Mouse (Mus musculus) adrenal gland, postnatal 10 days (tissue): Measurements from ENCODE around the gene Dennd1a. TPM values are rescaled to one million over a fixed set of nuclear protein-coding genes. Genes with fewer than 3 reads are reported as not detected.
A peak's percentile ranks its signal among the peaks of the same experiment; 100 is the strongest.

Experiments used
- DNase-seq: peaks from one replicate; pipeline ENCODE4 v3.0.0; 2021; ENCODE audit warnings: mixed read lengths
- total RNA-seq, 2 experiments: library from RNA; stranded (reverse); gene quantifications; 2 replicates each; pipeline ENCODE4 v1.2.3; 2021

The Dennd1a gene
- total RNA-seq, 2 experiments from 2014 or later: 16.7 to 25.0 TPM

DNA sequence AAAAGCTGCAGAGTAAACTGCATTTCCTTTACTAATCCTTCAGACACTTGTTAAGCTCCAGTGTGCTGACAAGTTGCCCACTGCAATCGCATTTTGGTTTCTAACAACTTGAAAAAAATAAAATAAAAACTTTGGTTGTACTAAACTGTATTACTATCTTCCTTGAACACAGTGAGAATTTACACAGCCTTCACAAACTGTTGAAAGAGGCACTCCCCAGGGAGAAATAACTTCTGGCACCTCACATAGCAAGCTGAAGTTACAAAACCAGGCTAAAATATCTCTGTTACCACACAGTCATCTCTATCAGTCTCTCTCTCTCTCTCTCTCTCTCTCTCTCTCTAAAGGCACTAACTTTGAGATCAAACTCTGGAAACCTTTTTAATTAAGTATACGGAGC lies 63.4 kb downstream of the Dennd1a start:
- DNase-seq: peak; percentile 34

GRCm38 (mm10) chr2:38221461-38221860 lies 65.7 kb downstream of the Dennd1a start:
- DNase-seq: no peak

DNA sequence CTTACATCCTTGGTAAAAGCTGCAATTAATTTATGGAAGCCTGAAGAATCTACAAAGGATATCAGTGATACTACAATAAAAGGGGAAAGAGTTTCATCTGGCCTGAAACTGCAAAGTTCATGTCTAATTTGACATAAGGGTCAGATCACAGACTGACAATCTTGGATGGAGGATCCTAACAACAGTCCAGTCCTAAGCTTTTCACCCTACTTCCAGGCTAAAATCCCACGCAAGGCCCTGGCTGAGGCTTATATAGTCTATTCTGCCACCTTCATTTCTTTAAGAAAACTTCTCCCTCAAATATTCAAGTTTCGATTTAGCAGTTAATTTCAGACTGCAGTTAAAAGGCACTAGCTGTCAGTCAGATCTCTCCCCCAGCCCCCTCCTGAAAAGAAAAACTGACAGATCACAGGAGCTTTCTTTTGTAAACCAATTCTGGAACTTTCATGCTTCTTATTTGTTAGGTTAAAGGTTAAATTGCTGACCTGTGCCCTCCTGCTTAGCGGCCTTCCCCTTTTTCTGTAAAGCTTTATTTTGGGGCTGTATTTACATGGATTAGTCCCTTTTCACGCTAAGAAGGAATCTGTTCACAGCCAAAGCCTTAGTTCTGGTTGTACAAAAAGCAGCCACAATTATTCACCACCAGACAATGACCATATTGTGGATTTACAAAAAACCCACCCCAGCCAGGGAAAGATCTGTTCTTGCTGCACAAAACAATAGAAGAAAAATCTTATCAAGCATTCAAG lies 66.3 kb downstream of the Dennd1a start:
- DNase-seq: no peak

GRCm38 (mm10) chr2:38219666-38220065 lies 67.5 kb downstream of the Dennd1a start:
- no peak for DNase-seq

DNA sequence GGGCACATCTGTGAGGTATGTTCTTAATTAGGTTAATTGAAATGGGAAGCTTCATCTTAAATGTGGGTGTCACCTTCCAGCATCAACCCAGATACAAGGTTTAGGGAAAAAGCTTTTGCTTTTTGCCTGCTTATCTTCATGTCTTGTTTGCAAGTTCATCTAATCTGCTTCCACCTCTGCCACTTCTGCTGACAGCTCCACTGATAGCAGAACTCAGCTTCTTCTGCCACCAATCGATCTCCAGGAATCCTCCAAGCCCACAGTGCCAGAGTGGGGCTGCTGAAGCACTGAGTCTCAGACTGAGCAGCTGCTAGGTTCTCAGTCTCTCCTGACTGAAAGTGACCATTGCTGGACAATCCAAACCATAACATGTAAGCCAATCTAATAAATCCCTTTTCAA lies 74.1 kb downstream of the Dennd1a start:
- DNase-seq: no peak

- DNase-seq: no peak
These were observed 75.8 kb downstream of the Dennd1a start for GRCm38 (mm10) chr2:38211426-38211825.

- DNase-seq: no peak
These were observed 79.4 kb downstream of the Dennd1a start for GRCm38 (mm10) chr2:38207752-38208151.

GRCm38 (mm10) chr2:38205281-38205680 lies 81.9 kb downstream of the Dennd1a start:
- no peak for DNase-seq

- DNase-seq: no peak
These were observed 82.5 kb downstream of the Dennd1a start for GRCm38 (mm10) chr2:38204696-38205095.

- DNase-seq: no peak
These were observed 89.1 kb downstream of the Dennd1a start for GRCm38 (mm10) chr2:38198072-38198471.

GRCm38 (mm10) chr2:38196199-38197060 lies 90.8 kb downstream of the Dennd1a start:
- DNase-seq: peak; percentile 9

- no peak for DNase-seq
These were observed 95.2 kb downstream of the Dennd1a start for GRCm38 (mm10) chr2:38192007-38192406.

- no peak for DNase-seq
These were observed 95.6 kb downstream of the Dennd1a start for GRCm38 (mm10) chr2:38191601-38192000.

DNA sequence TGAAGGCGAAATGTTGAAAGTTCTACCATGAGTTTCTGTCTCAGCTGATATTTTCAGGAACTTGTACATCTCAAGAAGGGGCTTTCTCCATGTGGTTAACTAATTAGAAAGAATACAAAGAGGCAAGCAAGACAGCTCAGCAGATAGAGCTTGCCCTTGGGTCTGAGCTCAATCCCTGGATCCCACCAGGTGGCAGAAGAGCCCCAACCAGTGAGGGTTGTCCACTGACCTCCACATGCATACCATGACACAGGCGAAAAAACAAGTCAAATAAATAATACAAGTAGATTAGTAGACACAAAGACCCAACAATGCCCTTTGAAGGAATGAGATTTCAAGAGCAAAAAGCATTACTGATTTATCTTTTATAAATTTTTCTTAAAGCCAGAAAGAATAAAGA lies 100.8 kb downstream of the Dennd1a start:
- peak; percentile 42 for DNase-seq

DNA sequence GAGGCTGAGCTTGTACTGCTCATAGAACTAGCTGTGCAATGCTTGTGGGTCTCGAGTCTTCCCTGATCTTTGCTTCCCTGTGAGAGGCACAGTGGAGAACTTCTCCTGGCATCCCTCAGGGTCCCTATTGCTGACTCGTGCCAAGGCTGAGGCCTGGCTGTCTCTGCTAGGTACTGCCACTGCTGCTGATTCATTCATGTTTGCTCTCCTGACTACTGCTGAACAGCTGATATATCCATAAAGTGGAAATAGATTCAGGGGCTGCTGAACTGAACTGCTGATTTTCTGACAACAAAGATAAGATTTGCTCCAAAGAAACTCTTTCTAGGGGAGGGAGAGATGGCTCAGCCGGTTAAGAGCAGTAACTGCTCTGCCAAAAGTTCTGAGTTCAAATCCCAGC lies 102.2 kb downstream of the Dennd1a start:
- DNase-seq: no peak

DNA sequence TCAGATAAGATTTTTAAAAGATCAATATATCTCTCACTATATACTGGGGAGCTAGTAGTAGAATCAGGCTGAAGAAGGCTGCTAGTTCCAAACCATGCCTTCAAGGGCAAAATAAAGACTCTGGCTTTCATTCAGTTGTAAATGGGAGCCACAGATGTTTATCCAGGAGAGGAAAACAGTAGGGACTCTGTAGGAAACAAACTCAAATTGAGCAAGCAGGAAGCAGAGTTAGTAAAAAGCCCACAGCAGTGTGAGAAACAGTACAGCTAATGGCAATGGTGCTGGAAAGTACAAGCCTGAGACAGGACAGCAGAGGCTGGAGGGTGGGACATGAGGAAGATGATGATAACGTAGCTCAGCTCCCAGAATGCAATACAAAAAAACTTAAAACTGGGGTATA lies 103.3 kb downstream of the Dennd1a start:
- no peak for DNase-seq

- no peak for DNase-seq
These were observed 104.9 kb downstream of the Dennd1a start for GRCm38 (mm10) chr2:38182283-38182682.

GRCm38 (mm10) chr2:38177583-38177978 lies 109.6 kb downstream of the Dennd1a start:
- DNase-seq: no peak

DNA sequence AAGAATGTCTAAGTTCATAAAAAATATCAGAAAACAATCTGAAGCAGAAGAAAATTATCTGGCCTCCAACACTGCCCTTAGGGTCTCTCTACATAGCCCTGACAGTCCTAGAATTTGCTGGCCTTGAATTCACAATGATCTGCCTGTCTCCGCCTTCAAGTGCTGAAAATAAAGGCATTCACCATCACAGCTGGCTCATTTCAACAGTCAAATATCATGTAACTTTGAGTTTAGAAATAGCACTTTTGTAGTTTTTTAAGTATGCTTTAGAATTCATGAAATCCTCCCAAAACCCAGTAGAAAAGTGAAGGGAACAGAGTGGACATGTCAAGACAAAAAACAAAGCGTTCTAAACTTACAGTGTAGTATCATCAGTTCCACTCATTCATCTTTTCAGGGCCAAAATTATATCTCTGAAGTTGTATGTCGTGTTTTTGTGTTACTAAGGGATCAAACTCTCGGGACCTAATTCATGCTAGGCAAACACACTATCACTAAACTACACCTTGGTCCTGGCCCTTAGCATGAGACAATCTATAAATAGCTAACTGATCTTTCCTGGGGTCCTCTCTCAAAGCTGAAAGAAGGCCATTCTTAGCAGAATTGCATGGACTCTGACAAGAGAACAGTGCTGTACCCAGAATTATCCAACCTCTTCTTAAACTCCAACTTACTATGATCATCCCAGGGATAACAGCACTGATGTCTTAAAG lies 110.2 kb downstream of the Dennd1a start:
- DNase-seq: no peak

DNA sequence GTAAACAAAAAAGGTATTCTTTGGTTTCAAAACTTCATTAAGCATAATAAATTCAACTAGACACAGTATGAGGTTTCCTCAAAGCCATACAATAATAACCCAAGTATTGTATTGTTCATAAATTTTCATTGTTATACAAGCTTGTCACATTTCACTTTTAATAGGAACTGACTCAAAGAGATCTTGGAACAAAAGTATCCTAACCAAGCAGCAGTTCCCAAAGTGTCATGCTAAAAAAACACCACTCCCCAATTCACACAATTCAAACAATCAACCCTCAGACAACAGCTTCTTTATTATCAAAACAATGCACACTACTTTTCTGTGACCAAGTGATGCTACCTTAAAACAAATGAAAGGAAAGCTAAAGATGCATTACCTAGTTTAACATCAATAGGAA lies 111.9 kb downstream of the Dennd1a start:
- DNase-seq: no peak

- DNase-seq: no peak
These were observed 118.6 kb downstream of the Dennd1a start for GRCm38 (mm10) chr2:38168606-38169005.

GRCm38 (mm10) chr2:38165966-38166365 lies 121.2 kb downstream of the Dennd1a start:
- DNase-seq: no peak
